Mouse (Mus musculus): ENCODE results near the gene Pigq.

The Pigq gene

GRCm38 (mm10) chr17:25919786-25920642 lies 24.7 kb downstream of the Pigq start:
- peak; percentile 99 to 100 for DNase-seq

GRCm38 (mm10) chr17:25919144-25919785 lies 25.5 kb downstream of the Pigq start, which contains the start of gene Rab40c:
TSS of gene Rab40c (minus strand) at chr17:25919727.
- no peak for DNase-seq

GRCm38 (mm10) chr17:25918037-25918750 lies 26.5 kb downstream of the Pigq start:
- DNase-seq, result no peak

- DNase-seq, result no peak
Measured at GRCm38 (mm10) chr17:25916931-25917647, 27.6 kb downstream of the Pigq start.

GRCm38 (mm10) chr17:25914295-25914694 lies 30.4 kb downstream of the Pigq start:
- DNase-seq, result no peak

GRCm38 (mm10) chr17:25913877-25914275 lies 30.9 kb downstream of the Pigq start:
- no peak for DNase-seq

- no peak for DNase-seq
Measured at GRCm38 (mm10) chr17:25913186-25913876, 31.4 kb downstream of the Pigq start.

GRCm38 (mm10) chr17:25911816-25912215 lies 32.9 kb downstream of the Pigq start:
- no peak for DNase-seq

- DNase-seq, result no peak
Measured at GRCm38 (mm10) chr17:25907640-25908039, 37.1 kb downstream of the Pigq start.

GRCm38 (mm10) chr17:25903061-25903460 lies 41.7 kb downstream of the Pigq start:
- DNase-seq, result peak in 1 of 2 experiments; percentile 33

- no peak for DNase-seq
Measured at GRCm38 (mm10) chr17:25900193-25900592, 44.5 kb downstream of the Pigq start.

- no peak for DNase-seq
Measured at GRCm38 (mm10) chr17:25895891-25896290, 48.8 kb downstream of the Pigq start.

- DNase-seq, result no peak
Measured at GRCm38 (mm10) chr17:25895415-25895814, 49.3 kb downstream of the Pigq start.

GRCm38 (mm10) chr17:25893975-25894617 lies 50.6 kb downstream of the Pigq start:
- peak; percentile 51 to 66 for DNase-seq

GRCm38 (mm10) chr17:25888837-25889236 lies 55.9 kb downstream of the Pigq start:
- no peak for DNase-seq

- DNase-seq, result no peak
Measured at GRCm38 (mm10) chr17:25887467-25887866, 57.3 kb downstream of the Pigq start.

- no peak for DNase-seq
Measured at GRCm38 (mm10) chr17:25886806-25887205, 57.9 kb downstream of the Pigq start.

GRCm38 (mm10) chr17:25885636-25886035 lies 59.1 kb downstream of the Pigq start:
- DNase-seq, result no peak

GRCm38 (mm10) chr17:25883824-25884223 lies 60.9 kb downstream of the Pigq start:
- DNase-seq, result no peak

GRCm38 (mm10) chr17:25883268-25883667 lies 61.5 kb downstream of the Pigq start:
- DNase-seq, result no peak

GRCm38 (mm10) chr17:25882306-25882705 lies 62.4 kb downstream of the Pigq start:
- DNase-seq, result no peak

- no peak for DNase-seq
Measured at GRCm38 (mm10) chr17:25881691-25882090, 63.0 kb downstream of the Pigq start.

Data from spleen, adult 18-20 months (tissue).